Mouse (Mus musculus) ZHBTc4 (cell line): ENCODE data around the gene Usp11.
A peak's percentile ranks its signal among the peaks of the same experiment; 100 is the strongest.

Experiments used
- DNase-seq: peaks from one replicate; pipeline ENCODE4 v3.0.0-alpha.2; 2011; ENCODE audit warnings: low read depth, low spot score

The Usp11 gene

DNA sequence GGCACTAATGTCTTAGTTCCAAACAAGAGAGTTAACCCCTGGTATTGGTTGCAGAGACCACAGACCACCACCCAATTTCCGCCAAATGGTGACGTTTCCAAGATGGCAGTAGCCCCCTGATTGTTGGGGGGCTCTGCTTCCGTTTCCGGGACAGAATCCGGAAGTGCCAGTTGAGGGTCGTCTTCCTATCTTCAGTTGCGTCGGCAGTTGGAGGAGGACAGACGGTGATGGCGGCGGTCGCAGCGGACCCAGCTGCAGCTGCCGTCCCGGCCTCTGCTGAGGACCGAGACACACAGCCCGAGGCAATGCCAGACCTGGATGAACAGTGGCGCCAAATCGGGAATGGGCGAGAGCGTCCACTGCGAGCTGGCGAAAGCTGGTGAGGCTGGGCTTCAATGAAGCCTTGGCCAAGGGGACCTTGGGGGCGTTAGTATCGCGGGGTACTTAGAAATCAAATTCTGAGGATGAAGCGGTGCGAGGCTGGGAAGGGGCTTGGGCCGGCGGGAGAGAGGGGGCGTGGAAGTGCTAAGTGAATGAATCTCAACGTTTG lies at the start of gene Usp11:
Gene Usp11, plus strand, starts transcription at position 166 of the 550 bp plus-strand sequence.
- no peak for DNase-seq

DNA sequence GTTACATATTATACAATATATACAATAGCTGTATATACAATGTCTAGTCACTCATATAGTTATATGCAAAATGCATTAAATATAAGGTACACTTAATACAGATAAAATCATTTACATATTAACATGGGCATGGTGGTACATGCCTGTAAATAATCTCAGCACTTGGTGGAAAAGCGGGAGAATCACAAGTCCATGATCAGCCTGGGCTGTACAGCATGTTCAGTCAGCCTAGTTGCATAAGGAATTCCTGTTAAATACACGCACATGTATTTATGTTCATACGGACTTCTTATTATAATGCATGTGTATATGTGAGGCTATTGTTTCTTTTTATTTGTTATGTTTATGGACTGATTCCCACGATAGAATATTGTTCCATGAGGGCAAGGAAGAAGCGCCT lies 46.1 kb upstream of the Usp11 start:
- DNase-seq = no peak

DNA sequence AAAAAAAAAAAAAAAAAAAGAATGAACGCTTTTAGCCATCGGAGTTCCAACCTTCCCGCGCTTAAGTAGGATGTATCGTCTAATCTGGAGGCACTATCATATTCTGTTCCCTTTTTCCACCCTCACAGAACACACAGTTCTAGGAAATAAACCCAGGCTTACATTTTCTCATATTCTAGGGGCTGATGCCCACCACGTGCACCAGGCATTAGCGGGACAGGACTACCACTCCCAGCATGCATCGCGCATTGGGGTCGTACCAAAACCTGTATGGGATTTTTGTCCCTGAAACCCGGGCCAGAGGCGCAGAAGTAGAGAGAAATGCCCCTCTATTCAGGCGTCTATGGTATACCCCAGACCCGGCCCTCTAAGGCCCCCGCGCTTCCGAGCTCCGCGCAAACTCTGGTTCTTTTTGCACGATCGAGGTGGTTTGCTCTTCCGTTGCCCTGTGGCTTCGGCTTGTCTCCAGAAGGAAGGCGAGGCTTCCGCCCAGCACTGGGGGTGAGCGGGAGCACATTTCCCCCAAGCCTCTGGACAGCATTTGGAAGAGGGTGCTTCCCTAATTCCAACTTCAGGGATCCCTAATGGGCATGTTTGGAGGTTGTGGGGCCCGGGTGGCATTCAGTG lies 45.6 kb upstream of the Usp11 start, which contains the start of gene Uba1:
Gene Uba1, plus strand, starts transcription at position 301 of the 627 bp plus-strand sequence.
- DNase-seq = peak; percentile 93

DNA sequence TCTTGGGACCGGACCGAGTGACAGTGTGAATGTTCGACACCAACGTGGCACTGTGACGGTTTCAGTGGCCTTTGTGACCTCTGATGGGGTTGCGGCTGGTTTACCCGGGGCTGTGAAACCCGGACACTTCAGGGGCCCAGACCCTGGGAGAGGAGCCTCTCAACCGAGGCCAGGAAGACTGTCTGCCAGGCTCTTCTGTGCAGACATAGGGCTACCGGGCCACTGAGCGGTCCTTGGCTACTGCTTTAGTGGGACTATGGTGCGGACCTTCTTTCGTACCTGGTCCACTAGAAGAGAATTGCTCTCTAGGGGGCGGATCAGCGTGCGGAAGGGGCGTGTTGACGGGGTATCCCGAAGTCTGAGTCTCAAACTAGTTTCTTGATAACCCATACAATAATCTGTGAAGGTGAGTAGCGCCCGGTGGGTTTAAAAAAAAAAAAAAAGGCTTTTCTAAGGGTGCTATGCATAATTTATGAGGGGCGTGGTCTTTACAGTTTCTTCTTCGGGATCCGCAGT lies 44.8 kb upstream of the Usp11 start:
- DNase-seq = peak; percentile 34

DNA sequence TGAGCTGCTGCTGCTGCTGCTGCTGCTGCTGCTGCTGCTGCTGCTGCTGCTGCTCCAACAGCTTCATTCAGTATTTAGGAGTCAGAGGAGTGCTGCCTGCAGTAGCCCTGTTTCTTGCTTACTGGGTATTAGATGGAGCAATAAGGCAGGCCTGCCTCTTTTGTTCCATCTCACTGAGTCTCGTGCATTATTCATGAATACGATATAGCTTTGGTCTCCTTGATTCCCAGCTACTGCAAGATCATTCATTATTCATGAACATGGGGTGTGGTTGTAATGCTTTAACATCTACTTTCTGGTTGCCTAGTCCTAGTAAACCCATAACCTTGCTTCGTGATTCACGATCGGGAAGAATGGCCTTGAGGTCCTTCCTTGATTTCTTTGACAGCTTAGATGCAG lies 41.4 kb upstream of the Usp11 start:
- DNase-seq = no peak

DNA sequence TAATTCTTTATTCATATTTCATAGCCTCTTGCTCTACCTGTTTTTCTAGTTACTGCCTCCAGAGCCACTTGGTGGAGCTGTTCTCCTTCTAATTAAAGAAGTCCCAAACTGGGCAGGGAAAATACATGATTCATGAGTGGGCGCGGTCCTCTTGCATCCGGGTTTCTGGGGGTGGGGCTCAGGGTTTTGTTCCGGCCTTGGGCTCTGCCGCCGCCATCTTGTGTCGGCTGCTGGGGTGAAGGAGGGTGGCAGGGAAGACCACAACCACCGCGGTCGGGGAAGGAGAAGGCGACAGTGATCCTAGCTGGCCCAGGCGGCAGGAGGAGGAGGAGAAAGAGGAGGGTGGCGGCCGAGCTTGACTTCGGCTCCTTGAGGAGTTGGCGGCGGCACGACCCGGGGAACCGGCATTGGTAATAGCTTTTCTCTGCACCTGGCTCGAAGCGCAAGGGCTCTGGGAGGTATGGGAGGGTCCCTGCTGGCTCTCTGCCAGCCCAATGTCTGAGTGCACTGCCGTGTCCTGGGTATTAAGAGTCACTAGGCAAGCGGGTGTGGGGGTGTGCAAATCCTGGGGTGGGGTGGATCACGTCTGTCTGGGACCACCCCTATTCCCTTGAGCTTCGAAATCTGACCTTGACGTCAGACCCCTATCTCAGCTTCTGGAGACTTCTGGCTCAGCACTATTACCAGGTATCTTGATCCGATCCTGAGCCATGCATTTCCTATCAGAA lies 40.8 kb upstream of the Usp11 start:
- peak; percentile 93 for DNase-seq

DNA sequence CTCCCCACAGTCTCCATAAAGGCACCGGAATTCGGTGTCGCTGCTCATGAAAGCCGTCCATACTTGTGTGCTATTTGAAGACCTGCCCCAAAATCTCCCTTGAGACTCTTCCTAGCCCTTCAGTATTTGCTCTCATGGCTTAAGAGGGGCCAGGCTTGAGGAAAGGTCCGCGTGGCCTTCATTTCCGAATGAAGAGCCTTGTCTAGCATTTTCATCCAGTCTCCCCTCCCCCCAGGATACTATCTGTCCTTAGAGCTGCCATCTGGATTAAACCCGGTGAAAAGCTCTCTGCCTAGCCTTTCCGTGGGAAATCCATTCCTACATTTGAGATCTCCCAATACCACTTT lies 40.3 kb upstream of the Usp11 start:
- DNase-seq = no peak

DNA sequence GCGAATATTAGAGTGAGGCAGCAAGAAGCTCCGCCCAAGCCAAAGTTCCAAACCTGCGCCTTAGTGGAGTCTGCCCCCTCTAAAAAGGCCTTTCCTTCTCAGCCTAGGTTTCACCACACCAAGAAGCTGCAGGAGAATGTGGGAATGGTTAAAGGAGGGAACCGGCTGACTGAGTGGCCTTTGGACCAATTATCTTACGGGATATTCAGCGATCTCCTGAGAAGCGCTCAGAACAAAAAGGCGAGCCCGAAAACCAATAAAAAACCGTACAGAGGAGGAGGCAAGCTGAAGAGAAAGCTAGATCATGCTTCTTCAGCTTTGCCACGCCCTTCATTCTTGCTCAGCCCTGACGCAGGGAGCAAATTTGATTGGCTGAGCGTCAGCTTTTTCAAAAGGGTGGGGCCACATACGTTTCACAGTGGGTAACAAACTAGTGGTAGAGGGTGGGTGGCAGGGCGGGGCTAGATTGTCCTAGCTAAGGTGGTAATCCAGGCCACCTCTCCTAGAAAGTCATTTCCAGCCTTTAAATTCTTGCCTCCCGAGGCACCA lies 16.1 kb upstream of the Usp11 start, which contains the start of gene Cdk16:
Gene Cdk16, plus strand, starts transcription at position 436 of the 549 bp plus-strand sequence.
- DNase-seq = peak; percentile 94

DNA sequence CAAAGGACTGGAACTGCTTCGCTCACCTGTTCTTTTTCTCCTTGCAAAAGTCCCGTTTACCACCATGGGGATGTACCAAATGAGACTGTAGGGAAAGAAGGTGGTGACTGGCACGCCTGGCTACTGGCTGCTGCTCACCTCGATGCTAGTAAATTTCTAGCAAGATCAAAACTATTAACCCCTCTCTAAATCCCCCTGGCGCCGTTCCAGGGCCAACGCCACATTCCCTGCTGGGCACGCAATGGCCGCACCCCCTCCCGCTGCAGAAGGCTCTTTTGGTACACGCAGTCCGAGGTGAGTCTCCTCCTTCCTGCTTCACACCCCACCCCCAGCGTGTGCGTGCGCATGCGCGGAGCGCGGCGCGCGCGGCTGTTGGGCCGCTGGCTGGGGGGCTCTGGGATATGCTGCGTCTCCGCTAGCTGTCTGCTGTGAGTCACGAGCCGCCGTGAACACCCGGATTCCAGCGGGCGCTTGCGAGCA lies 15.6 kb upstream of the Usp11 start:
- peak; percentile 92 for DNase-seq

DNA sequence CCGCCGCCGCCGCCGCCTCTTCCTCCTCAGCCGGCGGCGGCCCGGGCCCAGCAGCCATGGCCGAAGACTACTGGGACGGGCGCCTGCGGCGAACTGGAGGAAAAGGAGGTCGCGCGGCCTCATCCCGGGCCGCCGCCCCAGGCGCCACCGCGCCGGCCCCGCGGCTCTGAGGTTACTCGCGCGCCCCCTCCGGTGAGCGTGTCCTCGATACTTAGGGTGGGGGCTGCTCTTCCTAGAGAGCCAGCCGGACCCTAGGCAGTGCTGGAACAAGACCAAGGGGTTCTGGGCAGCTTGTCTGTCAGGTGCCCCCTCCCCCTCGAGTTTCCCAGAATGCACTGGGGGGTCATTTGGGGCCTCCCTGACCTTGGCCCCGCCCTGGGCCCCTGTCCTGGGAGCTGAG lies 15.1 kb upstream of the Usp11 start:
- peak; percentile 76 for DNase-seq

DNA sequence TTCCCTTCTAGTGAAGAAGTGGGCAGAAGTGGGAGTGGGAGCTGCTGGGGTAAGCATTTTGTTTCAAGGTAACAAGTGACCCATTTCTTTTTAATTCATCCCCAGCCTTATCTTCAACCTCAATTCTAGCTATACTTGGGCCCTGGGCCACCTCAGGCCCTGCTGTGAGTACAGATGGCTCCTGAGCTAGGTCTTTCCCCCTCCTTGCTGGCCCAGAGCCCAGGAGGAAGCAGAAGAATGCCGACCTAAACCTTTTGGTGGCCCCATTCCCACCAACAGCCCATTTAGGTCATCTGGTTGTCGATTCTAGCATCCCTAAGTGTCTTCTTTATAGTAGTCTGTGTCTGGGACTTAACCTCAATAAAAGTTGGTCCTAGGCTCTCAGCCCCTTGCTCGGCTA lies 12.1 kb upstream of the Usp11 start:
- no peak for DNase-seq

DNA sequence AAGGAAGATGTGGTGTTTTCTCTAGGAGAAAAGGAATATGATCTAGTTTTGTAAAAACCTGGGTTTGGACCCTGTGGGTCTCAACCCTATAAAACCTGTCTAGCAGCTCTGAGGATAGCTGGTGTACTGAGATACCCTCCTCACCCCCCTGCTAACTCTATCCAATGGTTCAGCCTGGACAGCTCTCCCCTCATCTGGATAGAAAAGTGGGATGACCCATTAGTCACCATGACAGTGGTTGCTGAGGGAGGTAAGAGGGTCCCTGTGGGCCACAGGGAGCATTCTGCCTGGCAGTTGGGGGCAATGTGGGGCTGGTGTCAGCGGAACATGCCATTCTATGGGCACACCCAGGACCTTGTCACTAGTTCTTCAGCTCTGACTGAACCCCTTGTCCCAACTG lies 11.1 kb upstream of the Usp11 start:
- DNase-seq = peak; percentile 19

DNA sequence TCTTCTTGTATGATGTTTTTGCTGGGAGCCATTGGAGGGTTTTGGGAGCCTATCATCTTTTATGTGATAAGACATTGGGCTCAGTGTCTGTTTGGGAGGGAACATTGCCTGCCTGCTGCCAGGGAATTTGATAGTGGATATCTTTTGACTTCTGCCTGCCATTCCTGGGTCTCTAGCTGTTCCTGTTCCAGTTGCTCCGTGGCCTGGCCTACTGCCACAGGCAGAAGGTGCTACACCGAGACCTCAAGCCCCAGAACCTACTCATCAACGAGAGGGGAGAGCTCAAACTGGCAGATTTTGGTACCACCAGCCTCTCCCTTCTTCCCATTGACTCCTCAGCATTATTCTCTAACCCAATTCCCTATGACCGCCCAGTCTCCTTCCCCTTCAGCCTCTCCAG lies 7.9 kb upstream of the Usp11 start:
- DNase-seq = no peak

DNA sequence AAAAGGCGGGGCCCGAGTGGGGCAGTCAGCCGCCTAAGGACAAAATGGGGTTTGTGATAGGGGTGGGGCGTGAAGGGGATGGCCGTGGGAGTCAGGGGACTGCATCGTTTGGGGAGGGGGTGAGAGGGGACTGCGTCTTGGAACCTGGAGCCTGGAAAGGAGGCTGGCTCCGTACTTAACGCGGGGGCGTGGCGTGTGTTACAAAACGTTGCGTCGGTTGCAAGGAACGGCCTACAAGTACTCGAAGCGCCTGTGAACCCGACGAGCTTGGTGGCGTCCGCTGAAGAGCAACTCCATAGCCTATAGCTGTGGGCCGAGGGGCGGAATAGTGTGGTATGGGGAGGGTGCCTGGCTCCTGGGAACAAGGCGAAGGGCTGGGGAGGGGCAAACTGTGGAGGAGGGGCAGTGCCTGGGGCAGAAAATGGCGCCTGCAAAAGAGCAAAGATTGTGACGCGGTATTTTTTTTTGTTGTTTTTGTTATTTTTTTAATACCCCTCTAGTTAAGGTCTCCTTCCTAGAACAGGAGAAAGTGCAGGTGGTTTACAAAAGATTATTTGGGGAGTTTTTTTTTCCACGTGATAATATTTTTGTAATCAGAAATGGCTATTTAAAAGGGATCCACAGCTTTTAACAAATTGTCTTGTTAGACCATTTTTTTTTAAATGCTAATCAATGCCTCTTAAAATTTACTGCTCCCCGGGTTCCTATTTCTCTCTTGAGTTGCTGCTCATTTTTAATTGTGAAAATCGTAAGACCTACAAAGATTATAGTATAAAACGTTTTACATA lies 783 bp downstream of the Usp11 start:
- DNase-seq = peak; percentile 95

DNA sequence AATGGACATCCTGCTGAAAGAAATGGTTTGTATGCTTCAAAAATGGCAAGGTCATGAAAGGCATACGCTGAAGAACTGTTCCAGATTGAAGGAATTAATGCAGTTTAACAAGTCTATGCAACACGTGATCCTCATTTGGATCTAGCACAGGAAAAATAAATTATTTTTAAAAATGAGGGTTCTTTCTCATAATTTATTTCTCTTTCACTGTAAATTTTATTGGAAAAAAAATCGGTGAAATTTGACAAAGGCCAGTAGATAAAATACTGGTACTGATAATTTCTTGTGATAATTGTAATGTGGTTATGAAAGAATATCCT lies 1.3 kb downstream of the Usp11 start:
- no peak for DNase-seq

DNA sequence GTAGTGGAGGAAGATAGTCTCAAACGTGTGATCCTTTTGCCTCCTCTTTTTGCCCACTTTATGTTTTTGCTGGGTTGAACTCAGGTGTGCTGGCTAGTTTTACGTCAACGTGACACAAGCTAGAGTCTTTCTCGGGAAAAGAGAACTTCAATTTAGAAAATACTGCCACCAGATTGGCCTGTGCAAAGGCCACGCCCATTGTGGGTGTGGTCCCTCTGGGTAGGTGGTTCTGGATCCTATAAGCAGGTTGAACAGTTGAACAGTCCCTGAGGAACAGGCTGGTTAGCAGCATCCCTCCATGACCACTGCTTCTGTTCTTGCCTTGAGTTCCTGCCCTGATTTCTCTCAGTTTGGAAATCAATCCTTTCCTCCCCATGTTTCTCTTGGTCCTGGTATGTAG lies 25.0 kb downstream of the Usp11 start:
- peak; percentile 63 for DNase-seq

DNA sequence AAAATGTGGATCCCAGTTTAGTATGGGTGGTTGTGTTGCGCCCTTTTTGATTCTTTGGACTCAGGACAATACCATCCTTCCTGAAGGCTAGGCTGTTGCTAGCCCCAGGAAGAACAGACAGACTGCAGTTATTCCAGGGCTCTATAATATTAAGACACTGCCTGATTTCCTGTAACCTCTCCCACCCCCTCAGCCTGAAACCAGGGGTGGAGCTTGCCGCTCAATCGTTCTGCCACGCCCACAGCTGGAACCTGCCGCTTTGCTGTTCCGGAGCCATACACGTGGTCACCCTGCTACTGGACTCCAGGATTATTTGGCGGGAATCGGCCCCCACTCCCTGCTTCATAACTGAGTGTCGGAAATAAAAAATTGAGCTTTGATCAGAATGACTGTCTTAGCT lies 26.3 kb downstream of the Usp11 start:
- DNase-seq = peak; percentile 37

DNA sequence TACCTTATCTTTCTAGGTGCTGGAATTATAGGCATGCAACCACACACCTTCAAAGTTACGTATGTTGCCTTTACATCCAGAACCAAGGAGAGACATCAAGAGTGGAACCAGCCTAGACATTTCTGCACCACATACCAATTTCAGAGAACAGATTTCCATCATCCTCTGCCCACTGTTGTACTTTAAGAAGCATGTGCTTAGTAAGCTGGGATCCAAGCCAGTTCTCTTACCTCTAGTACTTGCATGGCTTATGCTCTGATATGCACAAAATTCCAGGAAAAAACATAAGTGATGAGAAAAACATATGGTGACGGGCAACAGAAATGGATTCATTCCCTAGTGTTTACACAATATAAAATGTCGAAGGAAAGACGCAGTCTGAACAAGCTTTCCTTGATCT lies 32.8 kb downstream of the Usp11 start:
- no peak for DNase-seq

DNA sequence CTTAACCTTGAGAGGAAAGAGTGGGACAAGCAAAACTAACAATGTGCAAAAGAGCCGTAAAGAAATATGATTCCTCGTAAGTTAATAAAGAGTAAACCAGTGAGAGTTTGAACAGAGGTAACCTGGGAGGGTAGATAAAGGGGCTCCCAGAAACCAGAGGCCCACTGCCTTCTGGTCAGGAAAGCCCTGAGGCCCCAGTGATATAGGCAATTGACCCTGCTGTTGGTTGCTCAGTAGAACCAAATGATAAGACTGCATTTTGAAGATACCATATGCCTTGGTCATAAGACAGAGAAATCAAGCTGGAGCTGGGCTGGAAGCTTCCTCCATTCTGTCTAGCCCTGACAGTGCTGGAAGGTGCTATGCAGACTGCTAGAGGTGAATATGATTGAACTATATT lies 45.1 kb downstream of the Usp11 start:
- no peak for DNase-seq

DNA sequence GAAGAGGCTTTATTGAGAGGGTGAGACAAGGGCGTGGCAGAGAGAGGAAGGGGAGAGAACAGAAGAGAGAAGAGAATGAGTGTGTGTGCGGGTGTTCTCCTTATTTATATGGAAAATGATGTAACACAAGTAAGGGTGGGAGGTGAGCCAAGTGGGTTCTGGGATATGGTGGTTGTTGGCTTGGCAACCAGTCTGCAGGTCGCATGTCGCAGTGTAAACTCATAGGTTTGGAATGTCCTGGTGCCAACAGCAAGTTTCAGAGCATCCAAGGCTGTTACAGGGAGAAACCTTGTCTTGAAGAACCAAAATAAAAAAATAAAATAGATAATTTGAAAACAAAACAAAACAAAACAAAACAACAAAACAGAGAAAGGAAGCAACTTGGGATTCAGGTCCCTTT lies 57.5 kb downstream of the Usp11 start:
- no peak for DNase-seq
